Mouse (Mus musculus) lung, embryonic 15.5 days (tissue): ENCODE results near the gene Wipi1. TPM values are rescaled to one million over a fixed set of nuclear protein-coding genes. Genes with fewer than 3 reads are reported as not detected.
A peak's percentile ranks its signal among the peaks of the same experiment; 100 is the strongest.

ENCODE experiments used
- ATAC-seq: fragments of 200-750 bp; cut with Nextera tagmentation; 2 replicates; pipeline ENCODE4 v1.8.0; 2017; ENCODE audit warnings: moderate number of reproducible peaks, borderline replicate concordance; ENCODE audit not compliant: low FRiP score, low TSS enrichment; ENCODE audit errors: extremely low read depth
- H3K27ac ChIP-seq: fragments of 300-500 bp; sonication (generic); 2 replicates; pipeline ENCODE4 v1.5.1; 2015; ENCODE audit warnings: moderate library complexity, mild to moderate bottlenecking, inconsistent platforms
- H3K27me3 ChIP-seq: fragments of 300-500 bp; sonication (generic); 2 replicates; pipeline ENCODE4 v1.6.1; 2015; ENCODE audit warnings: inconsistent platforms
- H3K36me3 ChIP-seq: fragments of 300-500 bp; sonication (generic); 2 replicates; pipeline ENCODE4 v1.6.1; 2015; ENCODE audit warnings: inconsistent platforms
- H3K4me1 ChIP-seq: fragments of 300-500 bp; sonication (generic); 2 replicates; pipeline ENCODE4 v1.6.1; 2015; ENCODE audit warnings: inconsistent platforms
- H3K4me2 ChIP-seq: fragments of 300-500 bp; sonication (generic); 2 replicates; pipeline ENCODE4 v1.6.1; 2015; ENCODE audit warnings: inconsistent platforms, mild to moderate bottlenecking, moderate library complexity
- H3K4me3 ChIP-seq: fragments of 300-500 bp; sonication (generic); 2 replicates; pipeline ENCODE4 v1.5.1; 2015; ENCODE audit warnings: mild to moderate bottlenecking, inconsistent platforms
- H3K9ac ChIP-seq: fragments of 300-500 bp; sonication (generic); 2 replicates; pipeline ENCODE4 v1.6.1; 2015; ENCODE audit warnings: inconsistent platforms
- H3K9me3 ChIP-seq: fragments of 300-500 bp; sonication (generic); 2 replicates; pipeline ENCODE4 v1.6.1; 2016; ENCODE audit warnings: inconsistent platforms
- WGBS: fragments of 180-500 bp; shearing (Covaris S2); methylation state at CpG from one replicate; pipeline ENCODE4 v1.1.7; 2015; 5-methylcytosine and 5-hydroxymethylcytosine counted together
- polyA plus RNA-seq: library from polyadenylated mRNA; unstranded; fragments of >200 nt; fragmentation: Nextera tagmentation; extraction: Ambion mirVana; gene quantifications from 2 replicates; pipeline ENCODE4 v1.2.1, GENCODE M21; 2015

The Wipi1 gene
- polyA plus RNA-seq, 1 experiment from 2014 or later, result 44.6 TPM

GRCm38 (mm10) chr11:109616352-109616751, 4.6 kb upstream of the Wipi1 start:
- 63% methylated on average over 4 of the region's 4 CpGs for WGBS

GRCm38 (mm10) chr11:109615286-109615685, 3.5 kb upstream of the Wipi1 start:
- WGBS, result 48% methylated on average over 9 of the region's 9 CpGs

More at GRCm38 (mm10) chr11:109616352-109616751, 4.6 kb upstream of the Wipi1 start:
- Histone ChIP-seq H3K9ac (no peak overlapping the region), H3K4me3 (no peak overlapping the region), H3K4me1 (peaks cover 21% of the 10 kb centered on the region; the same call in 1 of the 2 replicates), H3K4me2 (no peak overlapping the region), H3K27me3 (no peaks in the 10 kb centered on the region), H3K9me3 (no peaks in the 10 kb centered on the region), H3K36me3 (no peaks in the 10 kb centered on the region), H3K27ac (no peak overlapping the region)
- ATAC-seq, result no peak

GRCm38 (mm10) chr11:109612871-109613529, 1.2 kb upstream of the Wipi1 start:
- Histone ChIP-seq H3K4me2 (no peak overlapping the region), H3K4me1 (peaks cover 35% of the 10 kb centered on the region)
- 54% methylated on average over 7 of the region's 7 CpGs for WGBS

More at GRCm38 (mm10) chr11:109615286-109615685, 3.5 kb upstream of the Wipi1 start:
- Histone ChIP-seq H3K36me3 (no peaks in the 10 kb centered on the region), H3K9ac (no peak overlapping the region), H3K4me2 (no peak overlapping the region), H3K9me3 (no peaks in the 10 kb centered on the region), H3K4me3 (no peak overlapping the region), H3K4me1 (peaks cover 25% of the 10 kb centered on the region), H3K27ac (no peak overlapping the region), H3K27me3 (no peaks in the 10 kb centered on the region)
- no peak for ATAC-seq

GRCm38 (mm10) chr11:109610795-109611302, 918 bp downstream of the Wipi1 start:
- H3K4me2 ChIP-seq, result peak overlapping the region; percentile 80
- H3K4me1 ChIP-seq, result peaks cover 25% of the 10 kb centered on the region
- ATAC-seq, result no peak; the same call in 1 of the 2 replicates
- peak overlapping the region; percentile 64 for H3K9ac ChIP-seq
- H3K27ac ChIP-seq, result peak overlapping the region; percentile 87
- peak overlapping the region; percentile 63 for H3K4me3 ChIP-seq
- H3K9me3 ChIP-seq, result no peaks in the 10 kb centered on the region
- no peaks in the 10 kb centered on the region for H3K27me3 ChIP-seq
- H3K36me3 ChIP-seq, result no peaks in the 10 kb centered on the region
- under 1% methylated on average over 26 of the region's 26 CpGs for WGBS

More at GRCm38 (mm10) chr11:109612871-109613529, 1.2 kb upstream of the Wipi1 start:
- no peak overlapping the region for H3K27ac ChIP-seq
- H3K27me3 ChIP-seq, result no peaks in the 10 kb centered on the region
- ATAC-seq, result no peak
- no peaks in the 10 kb centered on the region for H3K36me3 ChIP-seq
- H3K9ac ChIP-seq, result no peak overlapping the region
- H3K9me3 ChIP-seq, result no peaks in the 10 kb centered on the region
- H3K4me3 ChIP-seq, result no peak overlapping the region

- WGBS, result 13% methylated on average over 9 of the region's 9 CpGs
- ATAC-seq, result no peak
- H3K9me3 ChIP-seq, result no peaks in the 10 kb centered on the region
Observed at GRCm38 (mm10) chr11:109610046-109610794, 1.5 kb downstream of the Wipi1 start.

GRCm38 (mm10) chr11:109608976-109609625, 2.7 kb downstream of the Wipi1 start:
- no peak for ATAC-seq
- H3K4me1 ChIP-seq, result peaks cover 25% of the 10 kb centered on the region
- no peak overlapping the region for H3K9ac ChIP-seq

More at GRCm38 (mm10) chr11:109610046-109610794, 1.5 kb downstream of the Wipi1 start:
- peak overlapping the region; percentile 87 for H3K27ac ChIP-seq
- H3K36me3 ChIP-seq, result no peaks in the 10 kb centered on the region
- peak overlapping the region; percentile 64 for H3K9ac ChIP-seq
- H3K4me3 ChIP-seq, result peak overlapping the region; percentile 63
- no peaks in the 10 kb centered on the region for H3K27me3 ChIP-seq
- H3K4me2 ChIP-seq, result peak overlapping the region; percentile 80
- peaks cover 25% of the 10 kb centered on the region for H3K4me1 ChIP-seq

GRCm38 (mm10) chr11:109607600-109607999, 4.2 kb downstream of the Wipi1 start:
- H3K9ac ChIP-seq, result no peak overlapping the region
- WGBS, result 73% methylated on average over 6 of the region's 6 CpGs
- peaks cover 21% of the 10 kb centered on the region for H3K4me1 ChIP-seq
- H3K4me3 ChIP-seq, result no peak overlapping the region
- no peak overlapping the region for H3K4me2 ChIP-seq
- H3K27ac ChIP-seq, result no peak overlapping the region
- H3K9me3 ChIP-seq, result no peaks in the 10 kb centered on the region
- H3K36me3 ChIP-seq, result peaks cover 13% of the 10 kb centered on the region
- no peaks in the 10 kb centered on the region for H3K27me3 ChIP-seq
- ATAC-seq, result no peak

More at GRCm38 (mm10) chr11:109608976-109609625, 2.7 kb downstream of the Wipi1 start:
- H3K27ac ChIP-seq, result no peak overlapping the region
- H3K4me3 ChIP-seq, result no peak overlapping the region
- no peak overlapping the region for H3K4me2 ChIP-seq
- 63% methylated on average over 6 of the region's 6 CpGs for WGBS
- no peaks in the 10 kb centered on the region for H3K27me3 ChIP-seq
- 0 out of 2 replicates have a peak, but pooled peaks cover 2% of the 10 kb centered on the region for H3K36me3 ChIP-seq
- H3K9me3 ChIP-seq, result no peaks in the 10 kb centered on the region

GRCm38 (mm10) chr11:109598778-109599570, 12.8 kb downstream of the Wipi1 start:
- no peak overlapping the region for H3K27ac ChIP-seq
- H3K36me3 ChIP-seq, result peaks cover 54% of the 10 kb centered on the region
- H3K4me1 ChIP-seq, result peaks cover 3% of the 10 kb centered on the region; the same call in 1 of the 2 replicates
- no peak for ATAC-seq
- H3K4me3 ChIP-seq, result no peak overlapping the region
- no peaks in the 10 kb centered on the region for H3K9me3 ChIP-seq
- 80% methylated on average over 12 of the region's 12 CpGs for WGBS
- no peak overlapping the region for H3K9ac ChIP-seq
- no peaks in the 10 kb centered on the region for H3K27me3 ChIP-seq
- H3K4me2 ChIP-seq, result no peak overlapping the region

- H3K9ac ChIP-seq, result no peak overlapping the region
- no peak overlapping the region for H3K27ac ChIP-seq
- peaks cover 14% of the 10 kb centered on the region for H3K4me1 ChIP-seq
- no peak for ATAC-seq
- H3K9me3 ChIP-seq, result no peaks in the 10 kb centered on the region
- H3K4me2 ChIP-seq, result no peak overlapping the region
- no peaks in the 10 kb centered on the region for H3K27me3 ChIP-seq
- no peak overlapping the region for H3K4me3 ChIP-seq
- WGBS, result 74% methylated on average over 8 of the region's 8 CpGs
- H3K36me3 ChIP-seq, result peaks cover 33% of the 10 kb centered on the region
Observed at GRCm38 (mm10) chr11:109594761-109595160, 17.0 kb downstream of the Wipi1 start.

- ATAC-seq, result peak; percentile 58; the same call in 1 of the 2 replicates
- peak overlapping the region; percentile 71 for H3K27ac ChIP-seq
- H3K9ac ChIP-seq, result no peak overlapping the region
- H3K27me3 ChIP-seq, result no peaks in the 10 kb centered on the region
- peaks cover 14% of the 10 kb centered on the region for H3K4me1 ChIP-seq
- WGBS, result 24% methylated on average over 6 of the region's 6 CpGs
- peaks cover 22% of the 10 kb centered on the region for H3K36me3 ChIP-seq
- no peaks in the 10 kb centered on the region for H3K9me3 ChIP-seq
- 0 out of 2 replicates have a peak overlapping the region, but pooled peaks have one; percentile 1 for H3K4me2 ChIP-seq
- no peak overlapping the region for H3K4me3 ChIP-seq
Observed at GRCm38 (mm10) chr11:109593200-109593981, 18.4 kb downstream of the Wipi1 start.
